9 mouse cellular contexts compared by ENCODE assay signal in genomic region chr1:143701736-143702135, GRCm38 (mm10). TPM values are rescaled to one million over a fixed set of nuclear protein-coding genes. Genes with fewer than 3 reads are reported as not detected.
DNase-seq lines count a peak whose midpoint lies in the region; ATAC-seq and TF ChIP-seq lines count a peak whose summit lies in the region.
"Had no signal": no experiment of that assay in that cellular context is flagged by ENCODE, and none has a peak within 500 bp of the region (broad histone marks: within the 10 kb centered on the region; RNA-seq: fewer than 3 reads in every experiment).

No protein-coding gene starts in this region.

- H3K4me1 ChIP-seq in lung, adult 2 months (ENCODE audit: control insufficient read depth, insufficient read depth, low read length), result no peaks in the 10 kb centered on the region; the same call in 1 of the 2 replicates
- H3K4me1 ChIP-seq in intestine, embryonic 16.5 days (ENCODE audit: control insufficient read depth, insufficient read depth, low read length), result peaks cover 2% of the 10 kb centered on the region; the same call in 1 of the 2 replicates
- H3K4me1 ChIP-seq in neural tube, embryonic 15.5 days, result peaks cover 22% of the 10 kb centered on the region

- H3K4me2 ChIP-seq in intestine, embryonic 16.5 days (ENCODE audit: low read depth, low read length), result peak overlapping the region; percentile 75
- H3K4me2 ChIP-seq in neural tube, embryonic 15.5 days, result peak overlapping the region; percentile 61

- no peaks in the 10 kb centered on the region for H3K27me3 ChIP-seq in intestine, embryonic 16.5 days (replicated peaks; ENCODE audit: control insufficient read depth, insufficient read depth, low read length)
- no peaks in the 10 kb centered on the region for H3K27me3 ChIP-seq in neural tube, embryonic 15.5 days (replicated peaks)

- peak overlapping the region; percentile 85 for H3K4me3 ChIP-seq in lung, adult 2 months (replicated peaks; ENCODE audit: extremely low read depth, low read depth, low read length)
- H3K4me3 ChIP-seq in intestine, embryonic 16.5 days (ENCODE audit: low read length), result peak overlapping the region; percentile 84
- H3K4me3 ChIP-seq in neural tube, embryonic 15.5 days (replicated peaks), result peak overlapping the region; percentile 88

- TF ChIP-seq POLR2A in lung, adult 2 months (IDR thresholded peaks at IDR 0.05; ENCODE audit: borderline replicate concordance, extremely low read depth, low read depth, low read length), result no peak

- H3K27ac ChIP-seq in intestine, embryonic 16.5 days (ENCODE audit: low read length), result peak overlapping the region; percentile 90; the same call in 1 of the 2 replicates
- H3K27ac ChIP-seq in neural tube, embryonic 15.5 days (replicated peaks), result peak overlapping the region; percentile 95; the same call in 1 of the 2 replicates

- 0 out of 2 replicates have a peak, but pooled peaks cover 2% of the 10 kb centered on the region for H3K36me3 ChIP-seq in intestine, embryonic 16.5 days (ENCODE audit: control insufficient read depth, insufficient read depth, low read length)
- 0 out of 2 replicates have a peak, but pooled peaks cover 4% of the 10 kb centered on the region for H3K36me3 ChIP-seq in neural tube, embryonic 15.5 days

- no peak for ATAC-seq in intestine, embryonic 16.5 days
- ATAC-seq in neural tube, embryonic 15.5 days (ENCODE audit: low FRiP score), result no peak

- DNase-seq in lung, adult 2 months, result no peak
- DNase-seq in lung, postnatal 14 days, result no peak
- peak; percentile 14 for DNase-seq in embryo, embryonic 11 days
- no peak for DNase-seq in adrenal gland, postnatal 14 days
- no peak for DNase-seq in layer of hippocampus, postnatal 25 days (ENCODE audit: extremely low spot score in 1 of 2, low spot score in 1 of 2)
- DNase-seq in cerebellum, adult 9-10 months, result no peak
- DNase-seq: right cerebral cortex, postnatal 4 days had no signal

- WGBS in lung, adult 2 months, result under 1% methylated on average over 13 of the region's 13 CpGs
- under 1% methylated on average over 13 of the region's 13 CpGs for WGBS in intestine, embryonic 16.5 days
- under 1% methylated on average over 13 of the region's 13 CpGs for WGBS in neural tube, embryonic 15.5 days

- TF ChIP-seq CTCF in lung, adult 2 months (IDR thresholded peaks at IDR 0.05; ENCODE audit: insufficient read depth, low read length), result no peak

- H3K9me3 ChIP-seq in intestine, embryonic 16.5 days (ENCODE audit: control insufficient read depth, low read length), result no peaks in the 10 kb centered on the region
- no peaks in the 10 kb centered on the region for H3K9me3 ChIP-seq in neural tube, embryonic 15.5 days (replicated peaks)

- peak overlapping the region; percentile 94 for H3K9ac ChIP-seq in intestine, embryonic 16.5 days (ENCODE audit: low read depth, low read length)
- peak overlapping the region; percentile 91 for H3K9ac ChIP-seq in neural tube, embryonic 15.5 days (replicated peaks)

RNA-seq across cellular contexts. Expression of gene Cdc73, which starts 1.0 kb away (rescaled TPM):
- 0.94 and 3.2 TPM in 2 replicates for polyA plus RNA-seq in lung, adult 2 months (2012; rRNA removed)
- polyA plus RNA-seq in intestine, embryonic 16.5 days (2015; fragmentation: Nextera tagmentation; extraction: Ambion mirVana), result 7.5 and 8.6 TPM in 2 replicates
- polyA plus RNA-seq in neural tube, embryonic 15.5 days (2015; fragmentation: Nextera tagmentation; extraction: Ambion mirVana), result 17.9 and 19.9 TPM in 2 replicates
- 85.7 and 90.8 TPM in 2 replicates for total RNA-seq in adrenal gland, postnatal 14 days (2021)
- 10 to 100 TPM; 60.5 to 66.8 TPM for total RNA-seq in layer of hippocampus, postnatal 25 days (2021)

RNA-seq across cellular contexts. Expression of gene Glrx2, which starts 14.4 kb away (rescaled TPM):
- 17.2 and 21.5 TPM in 2 replicates for polyA plus RNA-seq in lung, adult 2 months (2012; rRNA removed)
- 79.9 and 81.3 TPM in 2 replicates for polyA plus RNA-seq in intestine, embryonic 16.5 days (2015; fragmentation: Nextera tagmentation; extraction: Ambion mirVana)
- polyA plus RNA-seq in neural tube, embryonic 15.5 days (2015; fragmentation: Nextera tagmentation; extraction: Ambion mirVana), result 121 and 134 TPM in 2 replicates
- 81.3 and 90.8 TPM in 2 replicates for total RNA-seq in adrenal gland, postnatal 14 days (2021)
- 100 to 1,000 TPM; 107 to 114 TPM for total RNA-seq in layer of hippocampus, postnatal 25 days (2021)
